Mouse (Mus musculus) midbrain, embryonic 13.5 days (tissue): ENCODE measurements around the gene Zfand2a. TPM values are rescaled to one million over a fixed set of nuclear protein-coding genes. Genes with fewer than 3 reads are reported as not detected.

Experiments
- ATAC-seq: fragments of 200-750 bp; cut with Nextera tagmentation; 2 replicates; pipeline ENCODE4 v1.8.0; 2017; ENCODE audit warnings: mild to moderate bottlenecking, moderate TSS enrichment, moderate library complexity
- H3K27ac ChIP-seq: fragments of 300-500 bp; sonication (generic); 2 replicates; pipeline ENCODE4 v1.5.1; 2015; ENCODE audit warnings: inconsistent platforms, mild to moderate bottlenecking, moderate library complexity
- H3K27me3 ChIP-seq: fragments of 300-500 bp; sonication (generic); 2 replicates; pipeline ENCODE4 v1.6.1; 2015; ENCODE audit warnings: mild to moderate bottlenecking, inconsistent platforms
- H3K36me3 ChIP-seq: fragments of 300-500 bp; sonication (generic); 2 replicates; pipeline ENCODE4 v1.6.1; 2015; ENCODE audit warnings: mild to moderate bottlenecking, inconsistent platforms
- H3K4me1 ChIP-seq: fragments of 300-500 bp; sonication (generic); replicated peaks from 2 replicates; pipeline ENCODE4 v1.6.1; 2015; ENCODE audit warnings: inconsistent platforms
- H3K4me2 ChIP-seq: fragments of 300-500 bp; sonication (generic); replicated peaks from 2 replicates; pipeline ENCODE4 v1.6.1; 2015; ENCODE audit warnings: moderate library complexity, mild to moderate bottlenecking, inconsistent platforms
- H3K4me3 ChIP-seq: fragments of 300-500 bp; sonication (generic); replicated peaks from 2 replicates; pipeline ENCODE4 v1.5.1; 2015; ENCODE audit warnings: mild to moderate bottlenecking, inconsistent platforms
- H3K9ac ChIP-seq: fragments of 300-500 bp; sonication (generic); replicated peaks from 2 replicates; pipeline ENCODE4 v1.6.1; 2015; ENCODE audit warnings: mild to moderate bottlenecking, inconsistent platforms
- H3K9me3 ChIP-seq: fragments of 300-500 bp; sonication (generic); 2 replicates; pipeline ENCODE4 v1.6.1; 2016; ENCODE audit warnings: mild to moderate bottlenecking, inconsistent platforms
- WGBS: fragments of 180-500 bp; shearing (Covaris S2); methylation state at CpG from one replicate; pipeline ENCODE4 v1.1.7; 2015; 5-methylcytosine and 5-hydroxymethylcytosine counted together
- polyA plus RNA-seq: library from polyadenylated mRNA; unstranded; fragments of >200 nt; fragmentation: Nextera tagmentation; extraction: Ambion mirVana; gene quantifications from 2 replicates; pipeline ENCODE4 v1.2.1, GENCODE M21; 2015

The Zfand2a gene
- polyA plus RNA-seq, 1 experiment from 2014 or later, result 13.9 TPM

DNA sequence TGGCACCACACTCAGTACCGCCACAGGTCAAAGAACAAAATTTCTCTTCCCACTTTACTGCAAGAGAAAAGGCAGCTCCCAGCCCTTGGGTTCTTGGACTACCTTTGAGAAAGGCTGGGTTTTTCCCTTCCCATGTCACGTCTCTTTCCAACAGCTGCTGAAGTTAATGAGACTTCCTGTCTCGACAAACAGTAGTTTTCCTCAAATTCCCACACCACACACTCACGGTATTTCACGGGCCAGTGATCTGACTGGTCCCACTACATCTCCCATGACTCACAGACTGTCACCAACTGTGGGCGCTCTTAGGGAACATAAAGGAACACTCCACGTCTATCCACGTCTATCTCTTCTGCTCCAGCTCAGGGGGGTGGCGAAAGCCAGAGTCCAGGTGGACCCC is 59.2 kb downstream of the Zfand2a start:
- Histone ChIP-seq H3K4me1 (peaks cover 42% of the 10 kb centered on the region), H3K27ac (no peak overlapping the region), H3K4me2 (no peak overlapping the region), H3K36me3 (0 out of 2 replicates have a peak, but pooled peaks cover 4% of the 10 kb centered on the region), H3K4me3 (no peak overlapping the region), H3K27me3 (no peaks in the 10 kb centered on the region), H3K9me3 (no peaks in the 10 kb centered on the region), H3K9ac (no peak overlapping the region)
- ATAC-seq, result no peak
- WGBS, result 88% methylated on average over 9 of the region's 9 CpGs

DNA sequence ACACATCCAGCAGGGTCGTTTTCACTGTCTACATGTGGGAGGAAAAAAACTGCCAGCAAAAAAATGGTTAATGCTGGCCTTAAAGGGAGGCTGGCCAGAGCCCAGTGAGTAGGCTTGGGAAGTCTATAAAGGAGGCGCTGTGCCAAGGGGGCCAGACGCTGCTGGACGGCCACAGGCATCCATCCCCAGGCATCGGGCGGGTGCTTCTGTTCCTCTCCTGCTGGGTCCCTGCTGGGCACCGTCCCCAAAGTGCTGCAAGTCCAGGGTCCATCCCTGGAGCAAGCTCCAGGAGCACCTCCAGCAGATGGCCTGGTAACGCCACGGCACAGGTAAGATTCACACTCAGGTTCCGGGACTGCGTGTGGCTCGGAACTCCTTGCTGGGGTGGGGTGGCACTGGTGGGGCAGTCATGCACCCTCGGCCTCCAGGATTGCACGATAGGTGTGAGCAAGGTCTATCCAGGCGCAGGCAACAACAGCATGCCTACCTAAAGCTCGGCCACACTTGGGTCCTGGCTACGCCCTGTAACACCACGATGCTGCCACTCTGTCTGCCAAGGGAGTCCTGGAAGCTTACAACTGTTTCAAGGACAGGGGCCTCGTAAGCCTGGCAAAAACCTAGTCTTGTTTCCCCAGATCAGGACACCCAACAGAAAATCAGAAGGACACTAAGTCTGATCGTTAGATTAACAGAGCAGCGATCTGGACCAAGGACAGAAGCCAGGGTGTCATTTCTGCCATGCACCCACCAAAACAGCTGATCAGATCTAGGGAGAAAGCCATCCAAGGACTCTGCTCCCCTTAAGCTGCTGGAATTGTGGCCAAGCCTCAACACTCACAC is 61.1 kb downstream of the Zfand2a start, which contains the start of gene Gper1:
Gper1 (plus strand) TSS at position 126 of the 840 bp plus-strand sequence.
- H3K4me3 ChIP-seq, result peak within 1 kb of the TSS; percentile 22
- peak within 1 kb of the TSS; percentile 56 for H3K9ac ChIP-seq
- H3K9me3 ChIP-seq, result no peaks in the 10 kb centered on the region
- 0 out of 2 replicates have a peak, but pooled peaks cover 4% of the 10 kb centered on the region for H3K36me3 ChIP-seq
- 55% methylated on average over 21 of the region's 21 CpGs for WGBS
- H3K27ac ChIP-seq, result peak within 1 kb of the TSS; percentile 19; the same call in 1 of the 2 replicates
- ATAC-seq, result peak; percentile 55; the same call in 1 of the 2 replicates
- H3K27me3 ChIP-seq, result no peaks in the 10 kb centered on the region
- peak within 1 kb of the TSS; percentile 36 for H3K4me2 ChIP-seq
- peaks cover 44% of the 10 kb centered on the region for H3K4me1 ChIP-seq

Other genes with a start within 250 kb of the Zfand2a start
- gene Get4, start 232.2 kb downstream of the Zfand2a start, polyA plus RNA-seq, result 112 and 116 TPM in 2 replicates
- 13.8 and 14.5 TPM in 2 replicates for gene Adap1, start 158.9 kb downstream of the Zfand2a start, polyA plus RNA-seq
- gene Cox19, start 133.1 kb downstream of the Zfand2a start, polyA plus RNA-seq, result 120 and 131 TPM in 2 replicates
- not detected in 2 replicates for gene Cyp2w1, start 131.9 kb downstream of the Zfand2a start, polyA plus RNA-seq
- gene Gpr146, start 106.9 kb downstream of the Zfand2a start, polyA plus RNA-seq, result 1.7 TPM in 2 replicates
- 0.13 TPM in 1 of 2 replicates, not detected in the other for gene C130050O18Rik, start 79.3 kb downstream of the Zfand2a start, polyA plus RNA-seq
- gene Gper1, start 61.4 kb downstream of the Zfand2a start, polyA plus RNA-seq, result 6.0 and 7.5 TPM in 2 replicates
- gene 3110082I17Rik, start 24.0 kb downstream of the Zfand2a start, polyA plus RNA-seq, result 17.3 and 19.5 TPM in 2 replicates
- gene Uncx, start 58.9 kb upstream of the Zfand2a start, polyA plus RNA-seq, result 48.5 and 58.7 TPM in 2 replicates